Mouse (Mus musculus): ENCODE results near the gene Ttc29.

The Ttc29 gene

GRCm38 (mm10) chr8:78213074-78213473, at the start of gene Ttc29:
Ttc29 (plus strand) TSS chr8:78213297.
- peak; percentile 23 to 29 for DNase-seq (ENCODE audit: low spot score in 2 of 2)

GRCm38 (mm10) chr8:78171351-78171750, 41.7 kb upstream of the Ttc29 start:
- DNase-seq (ENCODE audit: low spot score in 2 of 2), result no peak

DNA sequence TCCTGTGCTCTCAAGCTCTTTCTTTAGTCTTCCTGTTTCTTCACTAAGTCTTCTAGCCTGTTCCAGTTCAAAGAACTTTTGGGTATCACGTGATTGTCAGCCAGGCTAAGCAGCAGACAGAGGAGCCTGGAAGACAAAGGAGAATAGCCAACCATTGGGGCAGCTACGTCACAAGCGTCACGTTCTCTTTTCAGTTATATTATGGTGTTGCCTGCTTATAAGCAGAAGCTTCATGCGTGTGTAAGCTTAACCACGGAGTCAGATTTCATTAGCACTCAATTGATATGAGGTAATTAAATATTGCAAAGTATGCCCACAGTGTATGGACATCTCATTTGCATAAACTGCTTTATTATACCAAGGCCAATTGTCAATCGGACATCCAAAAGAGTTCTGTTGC, 30.4 kb upstream of the Ttc29 start:
- no peak for DNase-seq (ENCODE audit: low spot score in 2 of 2)

- no peak for DNase-seq (ENCODE audit: low spot score in 2 of 2)
Observed at GRCm38 (mm10) chr8:78183414-78183813, 29.7 kb upstream of the Ttc29 start.

GRCm38 (mm10) chr8:78187087-78187486, 26.0 kb upstream of the Ttc29 start:
- DNase-seq (ENCODE audit: low spot score in 2 of 2), result no peak

GRCm38 (mm10) chr8:78204229-78204628, 8.9 kb upstream of the Ttc29 start:
- DNase-seq (ENCODE audit: low spot score in 2 of 2), result no peak

DNA sequence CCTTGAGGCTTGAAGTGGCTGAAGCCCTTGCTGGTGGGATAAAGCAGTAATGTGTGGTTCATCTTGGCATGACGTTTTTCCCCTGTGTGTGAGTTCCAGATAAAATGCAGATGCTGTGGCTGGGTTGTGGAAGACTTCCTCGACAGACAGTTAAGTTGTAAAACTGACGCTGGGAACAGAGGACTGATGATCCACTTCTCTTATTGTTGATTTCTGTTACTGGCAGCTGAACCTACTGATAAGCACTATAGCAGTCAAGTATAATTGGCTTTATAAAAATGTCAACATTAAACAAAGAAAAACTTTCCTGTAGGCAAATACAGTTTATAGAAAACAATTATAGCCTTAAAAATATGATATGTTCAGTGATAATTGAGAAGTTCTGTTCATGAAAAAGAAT, 2.7 kb upstream of the Ttc29 start:
- no peak for DNase-seq (ENCODE audit: low spot score in 2 of 2)

GRCm38 (mm10) chr8:78214645-78215044, 1.5 kb downstream of the Ttc29 start:
- no peak for DNase-seq (ENCODE audit: low spot score in 2 of 2)

- DNase-seq (ENCODE audit: low spot score in 2 of 2), result no peak
Observed at GRCm38 (mm10) chr8:78226087-78226486, 13.0 kb downstream of the Ttc29 start.

DNA sequence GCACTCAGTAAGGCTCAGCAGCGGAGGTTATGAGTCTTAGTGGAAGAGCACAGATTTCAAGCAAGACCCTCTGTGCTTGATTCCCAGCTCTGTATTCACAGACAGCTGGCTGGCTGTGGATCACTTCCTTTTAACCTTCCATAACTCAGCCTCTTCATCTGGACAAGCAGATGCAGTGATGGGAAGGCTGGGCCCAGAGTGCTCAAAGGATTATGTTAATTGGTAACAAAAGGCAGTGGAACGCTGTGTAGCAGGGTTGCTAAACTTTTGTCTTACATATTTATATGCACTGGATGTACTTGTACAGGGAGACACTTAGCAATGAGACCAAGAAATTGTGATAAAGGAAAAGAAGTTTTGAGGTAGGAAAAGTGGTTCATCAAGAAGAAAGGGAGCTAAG, 17.6 kb downstream of the Ttc29 start:
- DNase-seq (ENCODE audit: low spot score in 2 of 2), result no peak

DNA sequence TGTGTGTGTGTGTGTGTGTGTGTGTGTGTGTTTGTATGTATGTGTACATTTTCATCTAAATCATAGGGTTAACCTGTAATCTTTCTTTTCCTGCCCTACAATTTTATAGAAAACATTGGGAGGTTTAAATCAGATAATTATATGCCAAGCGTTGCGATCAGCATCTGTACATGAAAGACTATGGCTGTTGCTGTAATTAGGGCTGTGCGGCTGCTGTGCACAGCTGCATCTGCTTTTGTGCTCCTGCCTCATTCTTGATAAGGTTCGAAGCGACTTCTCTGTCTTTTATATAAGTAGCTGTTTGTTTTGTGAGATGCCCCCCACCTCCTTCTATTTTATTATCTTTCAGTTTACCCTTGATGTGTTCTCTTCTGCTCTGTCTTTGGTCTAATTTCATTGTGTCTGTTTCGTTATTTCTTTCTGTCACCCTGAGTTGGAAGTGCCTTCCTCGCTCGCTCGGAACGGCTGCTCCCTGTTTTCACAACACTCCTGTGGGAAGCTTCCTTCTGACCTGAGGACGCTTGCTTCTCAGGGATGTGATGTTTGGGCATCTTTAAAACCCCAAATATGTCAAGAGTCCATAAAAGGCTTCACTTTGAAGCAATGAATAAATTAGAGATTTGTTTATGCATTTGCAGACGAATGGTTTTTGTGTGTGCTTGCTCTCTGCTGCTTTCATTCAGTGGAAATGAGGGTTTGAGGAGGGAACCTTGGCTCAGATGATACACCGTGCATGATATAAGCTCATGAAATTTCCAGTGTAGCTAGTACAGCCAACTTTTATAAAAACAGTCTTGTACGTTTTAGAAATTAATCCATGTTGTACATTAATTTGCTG, 20.0 kb downstream of the Ttc29 start:
- no peak for DNase-seq (ENCODE audit: low spot score in 2 of 2)

DNA sequence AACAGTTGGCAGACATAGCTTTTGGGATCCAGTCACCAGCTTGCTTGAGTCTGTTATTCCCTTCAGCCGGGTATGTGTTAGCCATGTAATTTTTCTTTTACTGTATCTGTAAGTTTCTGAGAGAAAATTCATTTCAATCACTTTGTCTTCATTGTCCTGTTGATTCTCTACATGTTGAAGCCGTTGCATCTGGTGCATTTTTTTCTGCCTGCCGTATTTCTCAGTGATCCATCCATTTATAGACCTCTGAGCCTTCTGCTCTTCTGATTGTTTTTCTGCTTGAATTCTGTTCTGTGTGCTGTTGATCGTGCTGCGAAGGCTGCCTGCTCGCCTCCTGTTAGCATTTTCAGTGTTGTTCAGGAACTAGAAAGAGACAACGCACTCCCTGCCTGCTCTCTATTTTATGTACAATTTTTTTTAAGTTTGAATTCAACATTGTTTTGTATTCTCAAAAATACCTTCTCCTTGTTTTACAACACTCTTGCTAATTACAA, 20.7 kb downstream of the Ttc29 start:
- DNase-seq (ENCODE audit: low spot score in 2 of 2), result no peak

GRCm38 (mm10) chr8:78237972-78238675, 25.0 kb downstream of the Ttc29 start:
- DNase-seq (ENCODE audit: low spot score in 2 of 2), result no peak

DNA sequence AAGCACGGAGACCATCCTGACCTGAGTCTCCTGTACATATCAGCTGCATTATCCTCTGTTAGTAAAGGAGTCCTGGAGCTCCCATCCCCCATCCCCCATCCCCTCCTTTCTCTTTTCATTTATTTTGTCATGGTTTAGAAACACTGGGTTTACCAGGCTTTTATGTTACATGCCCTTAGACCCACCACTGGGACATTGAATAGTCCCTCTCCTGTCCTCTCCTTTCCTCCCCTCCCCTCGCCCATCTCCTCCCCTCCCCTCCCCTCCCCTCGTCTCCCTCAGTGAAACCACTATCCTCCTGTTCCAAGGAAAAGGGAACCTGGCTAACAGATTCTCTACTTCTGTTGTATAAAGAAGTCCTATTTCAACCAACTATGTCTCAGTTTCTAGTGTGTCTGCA, 38.0 kb downstream of the Ttc29 start:
- no peak for DNase-seq (ENCODE audit: low spot score in 2 of 2)

- DNase-seq (ENCODE audit: low spot score in 2 of 2), result no peak
Observed at GRCm38 (mm10) chr8:78254374-78254773, 41.3 kb downstream of the Ttc29 start.

DNA sequence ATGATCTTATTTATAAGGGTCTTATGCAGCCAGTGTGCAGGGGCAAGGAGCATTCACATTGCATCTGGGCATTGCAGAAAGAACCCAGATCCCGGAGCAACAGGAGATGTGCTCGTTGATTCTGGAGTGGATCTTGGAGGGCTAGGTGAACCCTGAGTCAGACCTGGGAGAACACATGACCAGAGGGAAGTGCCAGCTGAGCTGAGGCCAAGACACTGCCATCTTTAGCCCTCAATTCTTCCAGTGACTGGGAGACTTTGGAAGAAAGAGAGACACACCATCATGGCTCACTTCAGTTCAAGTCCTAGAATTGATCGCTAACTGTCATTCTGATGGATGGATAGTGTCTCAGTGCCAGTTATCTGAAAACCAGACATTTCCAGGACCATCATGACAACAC, 41.9 kb downstream of the Ttc29 start:
- DNase-seq (ENCODE audit: low spot score in 2 of 2), result no peak

- no peak for DNase-seq (ENCODE audit: low spot score in 2 of 2)
Observed at GRCm38 (mm10) chr8:78265506-78265905, 52.4 kb downstream of the Ttc29 start.

GRCm38 (mm10) chr8:78266231-78266630, 53.1 kb downstream of the Ttc29 start:
- no peak for DNase-seq (ENCODE audit: low spot score in 2 of 2)

DNA sequence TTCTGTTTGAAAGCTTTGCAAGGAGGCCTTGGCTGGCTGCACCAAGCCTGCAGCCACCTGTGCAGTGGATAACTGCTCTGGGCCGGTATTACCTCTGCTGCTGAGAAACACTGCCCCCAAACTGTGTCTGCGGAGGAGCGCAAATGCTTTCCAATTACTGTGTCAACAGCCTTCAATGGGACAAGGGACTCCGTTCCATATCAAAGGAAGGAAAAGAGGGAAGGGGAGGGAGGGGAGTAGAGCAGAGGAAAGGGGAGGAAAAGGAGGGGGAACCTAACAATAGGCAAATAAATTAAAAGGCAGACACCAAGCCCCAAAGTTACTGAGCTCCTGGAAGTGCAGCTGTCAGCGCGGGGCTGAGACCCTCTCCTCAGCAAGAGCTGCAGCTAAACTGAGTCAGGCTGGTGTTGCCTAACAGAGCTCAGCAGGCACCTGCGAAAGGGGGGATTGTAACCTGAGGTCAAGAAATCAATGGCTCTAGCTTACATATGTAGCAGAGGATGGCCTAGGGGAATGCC, 54.9 kb downstream of the Ttc29 start:
- no peak for DNase-seq (ENCODE audit: low spot score in 2 of 2)

DNA sequence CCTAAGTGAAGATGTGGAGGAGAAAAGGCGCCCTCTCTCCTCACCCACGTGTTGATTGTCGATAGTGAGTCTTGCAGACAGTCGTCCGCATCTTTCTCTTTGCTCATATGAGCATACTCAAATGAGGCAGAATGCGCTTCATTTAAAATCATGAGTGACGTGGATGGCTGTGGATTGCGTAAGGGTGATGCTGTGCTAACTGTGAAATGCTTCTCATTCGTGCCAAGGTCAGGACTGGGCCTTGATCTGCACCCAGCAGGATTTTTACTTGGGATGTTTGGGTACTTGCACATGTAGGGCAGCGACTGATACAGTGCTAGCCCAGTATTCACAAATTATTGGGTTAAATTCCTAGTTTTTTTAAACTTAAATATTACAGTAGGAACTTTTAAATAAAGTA, 56.2 kb downstream of the Ttc29 start:
- DNase-seq (ENCODE audit: low spot score in 2 of 2), result no peak

- no peak for DNase-seq (ENCODE audit: low spot score in 2 of 2)
Observed at GRCm38 (mm10) chr8:78271391-78271790, 58.3 kb downstream of the Ttc29 start.

GRCm38 (mm10) chr8:78276120-78276519, 63.0 kb downstream of the Ttc29 start:
- no peak for DNase-seq (ENCODE audit: low spot score in 2 of 2)

- no peak for DNase-seq (ENCODE audit: low spot score in 2 of 2)
Observed at GRCm38 (mm10) chr8:78277411-78277810, 64.3 kb downstream of the Ttc29 start.
